Mouse (Mus musculus) left cerebral cortex, postnatal 10 days (tissue): Measurements from ENCODE around the gene Il4ra. TPM values are rescaled to one million over a fixed set of nuclear protein-coding genes. Genes with fewer than 3 reads are reported as not detected.

Source experiments
- DNase-seq, 2 experiments: peaks; one replicate each; pipeline ENCODE4 v3.0.0; 2021 to 2022; ENCODE audit warnings: low spot score in 2 of 2, mixed read lengths in 1 of 2; ENCODE audit errors: extremely low spot score in 1 of 2
- intact Hi-C: fragments of 180-260 bp; cut with DNase I; formaldehyde crosslinking; loops from one replicate; pipeline ENCODE4 v1.15.1; 2025
- total RNA-seq, 2 experiments: library from RNA; stranded (reverse); gene quantifications; 2 replicates each; pipeline ENCODE4 v1.2.3; 2021

Il4ra gene
- total RNA-seq, 2 experiments from 2014 or later: 5.9 TPM

DNA sequence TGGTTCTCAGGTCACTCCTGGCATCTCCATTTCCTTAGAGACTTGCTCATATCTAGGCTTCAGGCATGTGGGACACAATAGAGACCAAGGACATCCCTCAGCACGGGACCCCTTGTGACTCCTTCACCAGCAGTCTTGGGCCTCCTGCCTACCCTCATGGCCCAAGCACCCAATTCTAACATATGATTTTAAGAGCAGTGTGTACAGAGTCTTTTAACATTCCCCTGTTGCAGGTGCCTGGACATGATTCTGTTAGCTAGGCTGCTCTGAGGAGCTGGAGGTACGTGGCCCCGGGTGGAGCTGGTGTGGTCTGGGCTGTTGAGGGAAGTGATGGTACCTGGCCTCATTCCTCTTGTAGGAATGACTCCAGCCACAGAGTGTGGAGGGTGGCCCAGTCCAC, 11.2 kb downstream of the Il4ra start:
- peak in 1 of 2 experiments; percentile 8 for DNase-seq
- intact Hi-C loops: no loop called here

DNA sequence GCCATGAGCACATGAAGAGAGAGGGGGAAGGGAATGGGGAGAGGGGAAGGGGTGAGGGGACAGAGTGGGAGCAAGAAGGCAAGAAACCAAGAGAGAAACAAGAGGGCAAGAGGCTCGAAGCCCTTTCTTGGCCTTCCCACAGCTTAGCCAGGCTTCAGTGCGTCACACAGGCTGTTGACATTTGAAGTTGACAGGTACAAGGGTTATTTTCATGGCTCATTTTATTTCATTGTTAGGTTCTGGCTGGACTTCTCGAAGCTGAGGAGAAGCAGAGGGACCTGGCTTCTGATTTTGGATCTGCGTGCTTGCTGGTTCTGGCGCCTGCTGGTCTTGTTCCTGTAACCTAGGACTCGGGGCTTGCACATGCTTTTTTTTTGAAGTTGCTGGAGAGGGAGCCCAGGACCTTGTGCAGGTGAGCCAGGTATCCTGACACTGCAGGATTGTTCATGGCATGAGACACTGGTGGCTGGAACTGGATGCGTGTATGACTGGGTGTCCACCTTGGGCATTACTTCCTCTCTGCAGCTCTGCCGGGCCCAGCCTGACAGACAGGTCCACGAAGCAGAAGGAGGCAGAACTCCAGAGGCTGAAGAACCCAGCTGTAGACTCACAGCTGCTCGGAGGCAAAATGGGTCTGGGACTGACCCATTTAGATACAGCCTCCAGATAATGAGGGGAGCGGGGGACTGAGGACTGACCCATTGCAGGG, 12.6 kb downstream of the Il4ra start:
- intact Hi-C loops: no loop called here
- DNase-seq: no peak

DNA sequence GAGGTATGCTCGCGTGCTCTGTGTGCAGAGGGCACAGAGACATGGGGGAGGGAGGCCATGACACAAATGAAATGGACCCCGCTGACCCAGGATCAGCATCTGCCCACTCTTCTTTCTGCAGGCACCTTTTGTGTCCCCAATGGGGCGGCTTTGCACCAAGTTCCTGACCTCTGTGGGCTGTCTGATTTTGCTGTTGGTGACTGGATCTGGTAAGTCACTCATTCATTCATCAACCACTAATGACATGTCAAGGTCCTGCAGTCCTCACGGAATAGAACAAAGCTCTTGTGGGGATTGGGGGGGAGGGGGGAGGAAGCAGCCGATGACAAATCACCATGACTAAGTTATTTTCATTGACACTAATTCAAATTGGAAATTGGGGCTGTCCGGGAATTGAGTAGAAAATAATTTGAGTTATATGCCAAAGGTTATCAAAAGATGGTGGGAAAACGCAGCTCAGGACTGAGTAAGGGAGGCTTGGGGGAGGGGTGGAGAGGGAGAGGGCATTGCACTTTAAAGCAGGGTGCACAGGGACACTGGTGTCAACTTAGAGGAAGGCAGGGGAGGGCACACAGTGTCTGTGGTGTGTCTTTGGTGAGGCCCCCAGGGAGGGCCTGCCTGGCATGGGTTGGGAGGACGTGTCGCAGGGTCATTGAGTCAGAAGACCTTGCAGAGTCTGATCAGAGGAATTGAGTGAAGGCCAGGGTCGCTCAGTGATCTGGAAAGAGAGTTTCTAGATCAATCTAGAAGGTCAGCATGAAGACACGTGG, 13.8 kb downstream of the Il4ra start:
- intact Hi-C loops: no loop called here
- no peak for DNase-seq

DNA sequence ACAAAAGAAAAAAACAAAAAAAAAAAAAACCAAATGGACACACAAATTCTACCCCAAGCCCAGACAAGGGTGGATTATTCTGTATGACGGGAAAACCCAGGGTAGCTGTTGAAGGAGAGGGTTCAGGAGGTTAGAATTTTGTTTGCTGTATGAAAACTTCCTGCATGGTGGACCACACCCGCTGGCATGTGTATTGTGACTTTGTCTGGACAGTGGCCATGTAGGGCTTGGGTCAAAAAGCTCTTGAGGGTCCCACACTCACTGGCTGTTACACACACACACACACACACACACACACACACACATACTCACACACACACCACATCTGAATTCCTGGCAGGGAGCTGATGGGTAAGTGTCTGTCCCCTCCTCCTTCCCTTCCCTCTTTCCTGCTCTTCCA, 14.5 kb downstream of the Il4ra start:
- DNase-seq: no peak

DNA sequence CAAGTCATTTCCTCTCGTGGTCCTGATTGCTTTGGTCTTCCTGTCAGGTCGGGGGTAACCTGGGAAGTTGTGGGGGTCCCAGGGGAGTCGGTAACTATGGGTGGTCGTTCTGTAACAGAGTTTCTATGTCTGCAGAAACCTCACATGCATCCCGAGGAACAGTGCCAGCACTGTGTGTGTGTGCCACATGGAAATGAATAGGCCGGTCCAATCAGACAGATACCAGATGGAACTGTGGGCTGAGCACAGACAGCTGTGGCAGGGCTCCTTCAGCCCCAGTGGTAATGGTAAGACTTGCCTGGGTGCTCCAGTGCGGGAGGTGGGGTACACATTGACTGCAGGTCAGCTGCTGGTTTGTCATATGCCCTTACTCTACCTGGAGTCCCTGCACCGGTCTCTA, 17.0 kb downstream of the Il4ra start:
- intact Hi-C loops: no loop called here
- no peak for DNase-seq

More for the DNA sequence above, 14.5 kb downstream of the Il4ra start:
- intact Hi-C loops: no loop called here

DNA sequence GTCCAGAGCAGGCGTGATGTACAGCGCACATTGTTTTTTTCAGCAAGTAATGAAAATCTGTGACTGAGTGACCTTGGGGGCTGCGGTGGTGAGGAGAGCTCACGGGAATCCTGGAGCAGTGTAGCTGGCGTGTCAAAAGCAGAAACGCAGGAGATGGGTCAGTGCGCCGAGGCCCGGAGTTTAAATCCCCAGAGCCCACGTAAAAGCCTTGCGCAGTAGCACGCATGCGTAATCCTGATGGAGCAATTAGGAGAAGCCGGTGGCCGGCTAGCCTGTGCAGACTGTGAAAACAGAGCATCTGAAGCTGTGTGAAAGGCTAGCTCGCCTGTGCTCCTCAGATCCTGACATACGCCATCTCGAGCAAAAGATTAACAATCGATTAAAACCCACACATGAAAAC, 20.0 kb downstream of the Il4ra start:
- DNase-seq: no peak
- intact Hi-C loops: no loop called here

DNA sequence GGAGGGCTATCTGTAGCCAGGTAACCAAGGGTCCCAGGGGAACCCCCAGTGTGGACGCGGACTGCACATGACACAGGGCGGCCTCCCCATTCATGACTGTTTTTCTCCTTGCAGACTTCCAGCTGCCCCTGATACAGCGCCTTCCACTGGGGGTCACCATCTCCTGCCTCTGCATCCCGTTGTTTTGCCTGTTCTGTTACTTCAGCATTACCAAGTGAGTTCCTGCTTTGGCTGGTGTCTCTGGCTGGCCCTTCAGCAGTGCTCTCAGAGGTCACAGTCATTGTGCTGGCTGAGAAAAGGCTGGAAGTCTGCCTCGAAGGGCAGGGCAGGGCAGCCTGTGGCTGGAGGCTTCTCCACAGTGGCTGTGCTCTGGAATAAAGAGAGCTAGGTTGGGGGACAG, 20.8 kb downstream of the Il4ra start:
- DNase-seq: no peak
- intact Hi-C loops: no loop called here

DNA sequence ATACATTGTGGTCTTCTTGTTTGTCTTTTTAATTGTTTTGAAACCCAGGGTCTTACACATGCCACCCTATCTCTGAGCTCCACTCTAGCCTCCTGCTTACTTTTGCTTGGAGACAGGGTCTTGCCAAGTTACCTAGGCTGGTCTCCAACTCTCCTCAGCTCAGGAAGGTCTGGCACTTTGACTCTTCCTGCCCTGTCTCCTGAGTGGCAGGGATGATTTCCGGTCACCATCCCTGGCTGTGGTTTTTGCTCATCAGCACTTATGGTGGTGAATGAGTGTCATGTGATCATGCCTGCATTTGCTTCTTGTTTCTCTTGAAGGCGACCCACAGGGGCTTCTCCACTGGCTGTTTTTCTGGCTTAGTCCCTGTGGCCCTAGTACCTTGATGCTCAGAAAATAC, 21.9 kb downstream of the Il4ra start:
- intact Hi-C loops: no loop called here
- no peak for DNase-seq

DNA sequence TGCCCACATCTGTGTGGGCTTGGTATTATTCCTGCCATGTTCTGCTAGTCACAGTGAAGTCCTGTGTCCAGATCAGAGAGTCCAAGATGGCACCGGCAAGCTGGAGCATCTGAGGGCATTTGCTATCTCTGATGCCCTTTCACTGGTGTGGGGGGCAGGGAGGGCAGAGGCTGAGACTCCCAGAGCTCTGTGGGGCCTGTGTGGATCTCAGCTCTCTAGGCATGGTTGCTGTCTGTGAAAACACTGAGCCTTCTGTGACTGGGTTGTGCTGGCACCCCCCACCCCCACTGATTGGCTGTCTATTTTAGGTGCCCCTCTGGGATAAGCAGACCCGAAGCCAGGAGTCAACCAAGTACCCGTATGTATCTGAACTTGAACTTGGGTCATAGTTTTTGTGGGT, 22.9 kb downstream of the Il4ra start:
- intact Hi-C loops: no loop called here

DNA sequence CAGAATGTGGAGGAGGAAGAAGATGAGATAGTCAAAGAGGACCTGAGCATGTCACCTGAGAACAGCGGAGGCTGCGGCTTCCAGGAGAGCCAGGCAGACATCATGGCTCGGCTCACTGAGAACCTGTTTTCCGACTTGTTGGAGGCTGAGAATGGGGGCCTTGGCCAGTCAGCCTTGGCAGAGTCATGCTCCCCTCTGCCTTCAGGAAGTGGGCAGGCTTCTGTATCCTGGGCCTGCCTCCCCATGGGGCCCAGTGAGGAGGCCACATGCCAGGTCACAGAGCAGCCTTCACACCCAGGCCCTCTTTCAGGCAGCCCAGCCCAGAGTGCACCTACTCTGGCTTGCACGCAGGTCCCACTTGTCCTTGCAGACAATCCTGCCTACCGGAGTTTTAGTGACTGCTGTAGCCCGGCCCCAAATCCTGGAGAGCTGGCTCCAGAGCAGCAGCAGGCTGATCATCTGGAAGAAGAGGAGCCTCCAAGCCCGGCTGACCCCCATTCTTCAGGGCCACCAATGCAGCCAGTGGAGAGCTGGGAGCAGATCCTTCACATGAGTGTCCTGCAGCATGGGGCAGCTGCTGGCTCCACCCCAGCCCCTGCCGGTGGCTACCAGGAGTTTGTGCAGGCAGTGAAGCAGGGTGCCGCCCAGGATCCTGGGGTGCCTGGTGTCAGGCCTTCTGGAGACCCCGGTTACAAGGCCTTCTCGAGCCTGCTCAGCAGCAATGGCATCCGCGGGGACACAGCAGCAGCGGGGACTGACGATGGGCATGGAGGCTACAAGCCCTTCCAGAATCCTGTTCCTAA, 24.0 kb downstream of the Il4ra start:
- no peak for DNase-seq
- intact Hi-C loops: no loop called here

More for the DNA sequence above, 22.9 kb downstream of the Il4ra start:
- no peak for DNase-seq

DNA sequence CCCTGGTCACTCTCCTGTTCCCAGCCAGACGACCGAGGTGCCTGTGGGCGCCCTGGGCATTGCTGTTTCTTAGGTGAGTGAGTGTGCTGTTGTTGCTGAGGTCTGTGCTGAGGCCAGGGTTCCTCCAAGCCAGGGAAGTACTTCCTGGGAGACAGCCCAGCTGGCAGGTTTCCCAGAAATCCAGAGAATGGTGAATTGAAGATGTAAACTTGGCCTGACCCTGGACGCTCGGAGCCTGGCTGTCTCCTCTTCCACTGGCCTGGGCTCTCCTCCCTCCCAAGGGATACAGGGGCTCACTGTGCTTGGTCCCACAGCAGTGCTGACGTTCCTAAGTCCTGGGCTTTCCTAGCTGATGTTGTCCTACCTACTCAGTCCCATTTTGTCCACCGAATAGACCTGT, 25.1 kb downstream of the Il4ra start:
- peak in 1 of 2 experiments; percentile 81 for DNase-seq
- intact Hi-C loops: no loop called here

DNA sequence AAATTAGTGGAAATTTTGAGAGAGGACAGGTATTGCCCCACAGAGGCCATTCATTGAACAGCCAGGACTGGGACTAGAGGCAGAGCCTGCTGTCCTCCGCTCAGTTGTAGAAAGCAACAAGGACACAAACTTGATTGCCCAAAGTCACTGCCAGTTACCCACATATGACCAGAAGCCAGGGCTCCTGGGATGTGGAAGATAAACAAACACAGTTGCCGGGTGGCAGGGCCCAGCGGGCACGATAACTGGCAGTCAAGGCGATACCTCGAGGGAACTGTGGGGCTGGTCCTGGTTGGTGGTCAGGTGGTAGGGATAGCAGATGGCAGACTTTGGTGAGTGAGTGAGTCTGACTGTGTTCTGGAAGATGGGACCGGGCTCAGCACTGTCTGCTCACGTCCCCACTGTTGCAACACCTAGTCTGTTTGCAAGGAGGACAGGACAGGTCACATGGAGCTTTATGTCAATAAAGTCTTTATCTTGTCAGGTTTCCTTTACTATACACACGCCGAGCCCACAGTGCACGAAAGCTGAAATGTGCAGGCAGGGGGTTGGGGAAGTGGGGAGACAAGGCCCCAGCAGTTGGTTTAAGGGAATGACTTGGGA, 25.7 kb downstream of the Il4ra start:
- DNase-seq: no peak
- intact Hi-C loops: no loop called here

DNA sequence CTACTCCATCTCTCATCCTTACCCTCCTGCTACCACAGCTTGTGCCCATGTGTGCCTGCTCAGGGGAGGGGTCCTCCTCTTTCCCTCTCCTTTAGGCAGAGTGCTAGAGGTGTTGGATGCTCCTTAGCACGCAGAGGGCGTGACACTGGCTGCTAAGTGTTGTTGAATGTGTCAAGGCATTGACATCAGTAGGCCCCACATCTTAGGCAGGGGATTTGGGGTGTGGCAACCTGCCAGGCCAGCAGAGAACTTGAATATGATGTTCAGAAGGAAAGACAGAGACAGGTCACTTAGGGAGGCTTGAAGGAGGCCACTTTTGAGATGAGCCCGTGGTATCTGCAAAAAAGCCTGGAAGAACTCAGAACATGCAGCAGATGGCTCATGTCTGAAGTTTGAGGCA, 26.2 kb downstream of the Il4ra start:
- DNase-seq: no peak
- intact Hi-C loops: no loop called here

DNA sequence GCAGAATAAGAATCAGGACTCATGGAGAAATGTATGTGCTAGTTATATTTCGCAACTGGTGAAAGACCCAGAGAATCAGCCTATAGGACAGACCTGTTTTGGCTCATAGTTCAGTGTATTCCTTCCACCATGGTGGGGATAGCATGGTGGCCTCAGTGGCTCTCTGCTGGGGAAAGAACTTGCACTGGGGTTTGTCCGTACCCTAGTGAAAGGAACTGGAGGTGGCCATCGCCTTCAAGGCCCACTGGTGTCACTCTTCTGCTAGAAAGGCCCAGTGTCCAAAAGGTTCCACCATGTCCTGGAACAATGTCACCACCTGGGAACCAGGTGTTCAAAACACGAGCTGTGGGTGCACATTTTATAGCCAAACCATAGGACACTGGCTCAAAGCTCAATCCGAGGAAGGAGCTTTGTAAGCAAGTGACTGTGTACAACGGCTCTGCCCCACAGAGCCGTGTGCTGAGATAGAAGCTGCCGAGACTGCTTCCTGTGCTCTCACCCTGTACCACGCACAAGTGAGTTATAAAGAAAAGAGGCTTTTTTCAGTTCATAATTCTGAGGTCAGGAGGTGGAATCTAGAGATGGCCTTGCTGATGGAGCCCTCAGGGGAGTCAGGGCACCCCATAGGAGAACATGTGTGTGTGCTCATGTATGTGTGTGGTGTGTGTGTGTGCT, 27.8 kb downstream of the Il4ra start:
- DNase-seq: no peak
- intact Hi-C loops: loop anchor here (5.0 kb wide), 1 partner anchor 92 kb away; no protein-coding TSS in a partner anchor

DNA sequence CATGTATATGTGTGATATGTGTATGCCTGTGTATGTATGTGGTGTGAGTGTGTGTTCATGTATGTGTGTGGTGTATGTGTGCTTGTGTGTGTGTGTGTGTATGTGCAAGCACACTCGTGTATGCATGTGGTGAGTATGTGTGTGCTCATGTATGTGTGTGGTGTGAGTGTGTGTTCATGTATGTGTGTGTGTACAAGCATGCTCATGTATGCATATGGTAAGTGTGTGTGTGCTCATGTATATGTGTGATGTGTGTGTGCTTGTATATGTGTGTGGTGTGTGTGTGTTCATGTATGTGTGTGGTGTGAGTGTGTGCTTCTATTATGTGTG, 28.3 kb downstream of the Il4ra start:
- intact Hi-C loops: loop anchor here (5.0 kb wide), 1 partner anchor 93 kb away; no protein-coding TSS in a partner anchor
- DNase-seq: no peak

DNA sequence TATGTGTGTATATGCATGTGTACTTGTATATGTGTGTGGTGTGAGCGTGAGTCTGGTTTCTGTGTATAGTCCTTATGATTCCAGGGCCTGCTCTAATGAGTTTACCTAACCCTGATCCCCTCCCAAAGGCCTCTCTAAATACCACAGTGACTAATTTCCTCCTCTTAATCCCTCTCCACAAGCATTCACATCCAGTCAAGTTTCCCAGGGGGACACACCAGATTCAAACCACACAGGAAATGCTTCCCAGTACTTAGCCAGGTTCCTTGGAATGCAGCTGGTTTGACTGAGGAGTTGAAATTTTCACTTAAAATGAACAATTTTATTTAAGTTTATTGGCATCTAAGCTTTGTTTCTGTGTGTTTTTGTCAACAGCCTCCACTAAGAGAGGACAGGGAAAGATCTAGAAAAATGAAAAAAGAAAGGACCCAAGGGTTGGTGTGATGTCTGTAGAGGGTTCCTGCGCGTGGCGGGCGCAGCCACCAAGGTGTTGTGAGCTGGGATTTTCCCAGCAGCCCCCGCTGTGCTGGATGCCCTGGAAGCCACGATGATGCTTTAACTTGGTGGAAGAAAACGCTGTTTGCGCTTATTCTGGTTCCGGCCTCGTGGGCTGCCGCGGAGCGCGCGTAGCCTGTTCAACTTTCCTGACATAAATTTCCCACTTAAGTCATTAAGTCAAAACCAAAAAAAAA, 28.9 kb downstream of the Il4ra start:
- no peak for DNase-seq
- intact Hi-C loops: loop anchor here (1.0 to 5.0 kb wide), 2 partner anchors 93 to 108 kb away; no protein-coding TSS in a partner anchor

DNA sequence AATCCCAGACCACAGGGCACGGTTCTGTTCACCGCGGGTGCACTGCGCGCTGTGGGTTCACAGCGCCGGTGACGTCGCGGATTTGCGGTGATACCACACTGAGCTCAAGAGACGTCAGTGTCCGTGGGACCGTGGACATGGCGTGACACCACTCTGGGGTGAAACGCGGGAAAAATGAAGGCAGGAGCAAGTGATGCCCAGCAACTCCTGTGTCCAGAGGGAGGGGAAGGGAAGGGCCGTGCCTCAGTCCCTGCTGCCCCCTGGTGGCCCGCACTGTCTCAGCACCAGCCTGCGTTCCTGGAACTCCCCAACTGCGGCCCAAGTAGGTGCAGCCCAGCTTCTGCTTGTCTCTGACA, 29.4 kb downstream of the Il4ra start:
- intact Hi-C loops: loop anchor here (1.0 to 5.0 kb wide), 2 partner anchors 94 to 109 kb away; no protein-coding TSS in a partner anchor
- peak; percentile 87 to 91 for DNase-seq

DNA sequence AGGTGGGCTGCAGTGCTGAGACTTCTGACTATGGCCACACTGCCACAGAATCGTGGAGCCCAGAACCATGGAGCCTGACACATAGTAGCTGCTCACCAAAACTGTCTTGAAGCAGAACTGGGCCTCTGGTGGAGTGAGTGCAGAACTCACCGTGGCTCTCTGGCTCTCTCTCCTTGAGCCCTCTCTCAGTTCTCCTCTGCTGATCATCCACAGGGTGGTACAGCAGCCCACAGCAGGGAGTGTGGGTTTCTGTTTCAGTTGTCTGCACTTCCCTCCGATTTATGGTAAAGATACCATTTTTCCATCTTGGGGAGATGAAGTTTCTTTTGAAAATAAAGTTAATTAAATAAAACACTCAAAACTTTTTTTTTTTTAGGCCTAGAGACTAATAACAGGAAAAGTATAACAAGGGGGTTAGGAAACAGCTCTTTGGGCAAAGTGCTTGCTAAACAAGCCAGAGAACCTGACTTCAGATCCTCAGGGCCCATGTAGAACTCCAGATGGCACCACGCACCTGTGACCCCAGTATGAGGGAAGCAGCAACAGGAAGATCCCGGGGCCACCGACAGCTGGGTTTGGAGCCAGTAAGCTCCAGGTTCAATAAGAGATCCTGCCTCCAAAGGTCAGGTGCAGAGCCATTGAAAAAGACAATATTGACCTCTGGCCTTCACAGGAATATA, 31.5 kb downstream of the Il4ra start:
- no peak for DNase-seq
- intact Hi-C loops: loop anchor here (5.0 kb wide), 1 partner anchor 96 kb away; no protein-coding TSS in a partner anchor
